Mouse (Mus musculus) intestine, embryonic 16.5 days (tissue): ENCODE measurements around the gene Slc39a3. TPM values are rescaled to one million over a fixed set of nuclear protein-coding genes. Genes with fewer than 3 reads are reported as not detected.
A peak's percentile ranks its signal among the peaks of the same experiment; 100 is the strongest.

ENCODE experiments used
- ATAC-seq: fragments of 200-750 bp; cut with Nextera tagmentation; 2 replicates; pipeline ENCODE4 v1.8.0; 2017; ENCODE audit warnings: moderate TSS enrichment, moderate library complexity
- H3K27ac ChIP-seq: fragments of 300-500 bp; sonication (generic); 2 replicates; pipeline ENCODE4 v1.5.1; 2014; ENCODE audit warnings: mild to moderate bottlenecking, low read length
- H3K27me3 ChIP-seq: fragments of 300-500 bp; sonication (generic); replicated peaks from 2 replicates; pipeline ENCODE4 v1.6.1; 2014; ENCODE audit warnings: low read length, control low read depth, mixed read lengths; ENCODE audit not compliant: control insufficient read depth, insufficient read depth
- H3K36me3 ChIP-seq: fragments of 300-500 bp; sonication (generic); 2 replicates; pipeline ENCODE4 v1.6.1; 2014; ENCODE audit warnings: low read length, control low read depth; ENCODE audit not compliant: control insufficient read depth, insufficient read depth
- H3K4me1 ChIP-seq: fragments of 300-500 bp; sonication (generic); 2 replicates; pipeline ENCODE4 v1.6.1; 2014; ENCODE audit warnings: low read length, control low read depth, mixed read lengths; ENCODE audit not compliant: control insufficient read depth, insufficient read depth
- H3K4me2 ChIP-seq: fragments of 300-500 bp; sonication (generic); 2 replicates; pipeline ENCODE4 v1.6.1; 2014; ENCODE audit warnings: low read depth, low read length, control low read depth
- H3K4me3 ChIP-seq: fragments of 300-500 bp; sonication (generic); 2 replicates; pipeline ENCODE4 v1.5.1; 2014; ENCODE audit warnings: mild to moderate bottlenecking, low read length
- H3K9ac ChIP-seq: fragments of 300-500 bp; sonication (generic); 2 replicates; pipeline ENCODE4 v1.6.1; 2014; ENCODE audit warnings: low read depth, low read length
- H3K9me3 ChIP-seq: fragments of 300-500 bp; sonication (generic); 2 replicates; pipeline ENCODE4 v1.6.1; 2016; ENCODE audit warnings: low read length, control low read depth; ENCODE audit not compliant: control insufficient read depth
- WGBS: fragments of 180-500 bp; shearing (Covaris S2); extraction: QIAGEN DNeasy Blood & Tissue Kit; methylation state at CpG from one replicate; pipeline ENCODE4 v1.1.7; 2014; 5-methylcytosine and 5-hydroxymethylcytosine counted together
- polyA plus RNA-seq: library from polyadenylated mRNA; unstranded; fragments of >200 nt; fragmentation: Nextera tagmentation; extraction: Ambion mirVana; gene quantifications from 2 replicates; pipeline ENCODE4 v1.2.1, GENCODE M21; 2015

The Slc39a3 gene
- polyA plus RNA-seq, 1 experiment from 2014 or later = 18.9 TPM

- Histone ChIP-seq H3K9ac (no peak overlapping the region), H3K27ac (no peak overlapping the region), H3K4me1 (no peaks in the 10 kb centered on the region), H3K4me2 (no peak overlapping the region), H3K4me3 (no peak overlapping the region), H3K27me3 (peaks cover 30% of the 10 kb centered on the region), H3K9me3 (no peaks in the 10 kb centered on the region), H3K36me3 (peaks cover 3% of the 10 kb centered on the region; the same call in 1 of the 2 replicates)
- 91% methylated on average over 5 of the region's 5 CpGs for WGBS
- no peak for ATAC-seq
These were observed 10.4 kb downstream of the Slc39a3 start for GRCm38 (mm10) chr10:81026857-81027256.

GRCm38 (mm10) chr10:81025639-81026275, 11.5 kb downstream of the Slc39a3 start, which contains the start of gene Diras1:
Gene Diras1 (minus strand): TSS chr10:81025662.
- Histone ChIP-seq H3K4me2 (peak within 1 kb of the TSS; percentile 50), H3K4me3 (peak within 1 kb of the TSS; percentile 36), H3K4me1 (no peaks in the 10 kb centered on the region), H3K36me3 (no peaks in the 10 kb centered on the region), H3K27ac (no peak within 1 kb of the TSS), H3K9me3 (no peaks in the 10 kb centered on the region), H3K27me3 (peaks cover 30% of the 10 kb centered on the region), H3K9ac (peak within 1 kb of the TSS; percentile 8; the same call in 1 of the 2 replicates)
- 45% methylated on average over 12 of the region's 12 CpGs for WGBS
- no peak for ATAC-seq

- ATAC-seq = peak; percentile 40; the same call in 1 of the 2 replicates
- WGBS = 2% methylated on average over 39 of the region's 43 CpGs
- Histone ChIP-seq H3K27ac (no peak overlapping the region), H3K9ac (peak overlapping the region; percentile 8; the same call in 1 of the 2 replicates), H3K36me3 (no peaks in the 10 kb centered on the region), H3K27me3 (peaks cover 30% of the 10 kb centered on the region), H3K4me3 (peak overlapping the region; percentile 36), H3K4me1 (no peaks in the 10 kb centered on the region), H3K4me2 (peak overlapping the region; percentile 50), H3K9me3 (no peaks in the 10 kb centered on the region)
These were observed 12.1 kb downstream of the Slc39a3 start for GRCm38 (mm10) chr10:81025047-81025621.

GRCm38 (mm10) chr10:81024346-81024937, 12.8 kb downstream of the Slc39a3 start:
- no peak overlapping the region for H3K4me3 ChIP-seq
- 67% methylated on average over 5 of the region's 5 CpGs for WGBS
- no peaks in the 10 kb centered on the region for H3K36me3 ChIP-seq
- no peak for ATAC-seq
- H3K4me1 ChIP-seq = no peaks in the 10 kb centered on the region
- peaks cover 30% of the 10 kb centered on the region for H3K27me3 ChIP-seq
- H3K9ac ChIP-seq = no peak overlapping the region
- H3K4me2 ChIP-seq = no peak overlapping the region
- H3K9me3 ChIP-seq = no peaks in the 10 kb centered on the region
- no peak overlapping the region for H3K27ac ChIP-seq

- 60% methylated on average over 8 of the region's 8 CpGs for WGBS
- ATAC-seq = no peak
- no peaks in the 10 kb centered on the region for H3K9me3 ChIP-seq
- H3K27me3 ChIP-seq = peaks cover 30% of the 10 kb centered on the region
- H3K36me3 ChIP-seq = no peaks in the 10 kb centered on the region
- no peak overlapping the region for H3K4me3 ChIP-seq
- H3K9ac ChIP-seq = no peak overlapping the region
- no peaks in the 10 kb centered on the region for H3K4me1 ChIP-seq
- H3K4me2 ChIP-seq = no peak overlapping the region
- no peak overlapping the region for H3K27ac ChIP-seq
These were observed 14.5 kb downstream of the Slc39a3 start for GRCm38 (mm10) chr10:81022744-81023143.

GRCm38 (mm10) chr10:81021547-81022110, 15.6 kb downstream of the Slc39a3 start:
- Histone ChIP-seq H3K27me3 (peaks cover 30% of the 10 kb centered on the region), H3K9me3 (no peaks in the 10 kb centered on the region), H3K36me3 (no peaks in the 10 kb centered on the region), H3K4me2 (no peak overlapping the region), H3K27ac (no peak overlapping the region), H3K4me1 (no peaks in the 10 kb centered on the region), H3K9ac (no peak overlapping the region), H3K4me3 (no peak overlapping the region)
- 13% methylated on average over 26 of the region's 26 CpGs for WGBS
- no peak for ATAC-seq

- WGBS = 64% methylated on average over 2 of the region's 2 CpGs
- no peaks in the 10 kb centered on the region for H3K4me1 ChIP-seq
- H3K27me3 ChIP-seq = peaks cover 21% of the 10 kb centered on the region
- H3K4me3 ChIP-seq = no peak overlapping the region
- no peaks in the 10 kb centered on the region for H3K36me3 ChIP-seq
- no peak overlapping the region for H3K4me2 ChIP-seq
- H3K27ac ChIP-seq = no peak overlapping the region
- no peak for ATAC-seq
- no peaks in the 10 kb centered on the region for H3K9me3 ChIP-seq
- H3K9ac ChIP-seq = no peak overlapping the region
These were observed 17.0 kb downstream of the Slc39a3 start for GRCm38 (mm10) chr10:81020207-81020606.

- no peak for ATAC-seq
- Histone ChIP-seq H3K9me3 (no peaks in the 10 kb centered on the region), H3K4me2 (no peak overlapping the region), H3K27me3 (peaks cover 16% of the 10 kb centered on the region; the same call in 1 of the 2 replicates), H3K4me3 (no peak overlapping the region), H3K4me1 (no peaks in the 10 kb centered on the region), H3K36me3 (no peaks in the 10 kb centered on the region), H3K27ac (no peak overlapping the region), H3K9ac (no peak overlapping the region)
- WGBS = 62% methylated on average over 6 of the region's 6 CpGs
These were observed 17.5 kb downstream of the Slc39a3 start for GRCm38 (mm10) chr10:81019687-81020086.

GRCm38 (mm10) chr10:81018326-81018725, 18.9 kb downstream of the Slc39a3 start:
- H3K4me3 ChIP-seq = no peak overlapping the region
- no peaks in the 10 kb centered on the region for H3K4me1 ChIP-seq
- 37% methylated on average over 10 of the region's 10 CpGs for WGBS
- no peak for ATAC-seq
- no peak overlapping the region for H3K4me2 ChIP-seq
- H3K9ac ChIP-seq = no peak overlapping the region
- peaks cover 8% of the 10 kb centered on the region; the same call in 1 of the 2 replicates for H3K27me3 ChIP-seq
- no peaks in the 10 kb centered on the region for H3K9me3 ChIP-seq
- H3K36me3 ChIP-seq = no peaks in the 10 kb centered on the region
- no peak overlapping the region for H3K27ac ChIP-seq
